Mouse (Mus musculus) G1E (cell line): Measurements from ENCODE around the gene Nsf. TPM values are rescaled to one million over a fixed set of nuclear protein-coding genes. Genes with fewer than 3 reads are reported as not detected.

Experiments used
- ATAC-seq: 2 replicates; pipeline ENCODE4 v1.8.0; 2016; ENCODE audit warnings: mild to moderate bottlenecking; ENCODE audit not compliant: insufficient number of reproducible peaks, poor library complexity, low FRiP score, severe bottlenecking; ENCODE audit errors: extremely low read depth
- DNase-seq: peaks from one replicate; pipeline ENCODE4 v3.0.0; 2012; ENCODE audit warnings: low spot score
- H3K27me3 ChIP-seq: 2 replicates; pipeline ENCODE4 v1.6.1; 2012; ENCODE audit warnings: mild to moderate bottlenecking, low read length, inconsistent platforms; ENCODE audit not compliant: insufficient read depth
- H3K36me3 ChIP-seq: replicated peaks from 2 replicates; pipeline ENCODE3; 2012; ENCODE audit warnings: mild to moderate bottlenecking, inconsistent platforms
- H3K4me1 ChIP-seq: 2 replicates; pipeline ENCODE4 v1.6.1; 2012; ENCODE audit warnings: low read depth, low read length, inconsistent platforms, mixed read lengths; ENCODE audit not compliant: insufficient read depth
- H3K4me3 ChIP-seq: 2 replicates; pipeline ENCODE4 v1.5.1; 2012; ENCODE audit warnings: low read depth, mild to moderate bottlenecking, inconsistent platforms, low read length, moderate library complexity, mixed read lengths
- H3K9me3 ChIP-seq: replicated peaks from 2 replicates; pipeline ENCODE4 v1.6.1; 2012; ENCODE audit warnings: inconsistent platforms
- CTCF ChIP-seq: IDR thresholded peaks from 2 replicates; pipeline ENCODE4 v1.5.1; 2012; ENCODE audit warnings: low read depth, low read length, inconsistent platforms, mixed read lengths
- GATA1 ChIP-seq: IDR thresholded peaks from 2 replicates; pipeline ENCODE4 v1.6.1; 2012; ENCODE audit warnings: borderline replicate concordance, low read length, inconsistent platforms, mixed read lengths
- GATA2 ChIP-seq: IDR thresholded peaks from 2 replicates; pipeline ENCODE4 v1.6.1; 2012; ENCODE audit warnings: low read depth, low read length, inconsistent platforms, borderline replicate concordance
- POLR2AphosphoS5 ChIP-seq: IDR thresholded peaks from 2 replicates; pipeline ENCODE4 v1.6.1; 2012; ENCODE audit warnings: low read depth, low read length, inconsistent platforms; ENCODE audit not compliant: insufficient replicate concordance
- TAL1 ChIP-seq: conservative IDR thresholded peaks from 2 replicates; pipeline ENCODE4 v1.6.1; 2012; ENCODE audit warnings: low read depth, low read length, inconsistent platforms, mixed read lengths
- polyA plus RNA-seq: library from polyadenylated mRNA; stranded (reverse); fragments of >175 nt; gene quantifications from 2 replicates; pipeline ENCODE4 v1.2.3, GENCODE M21; 2012
- total RNA-seq, 2 experiments: library from RNA; stranded (forward) in 1 of 2; stranded (reverse) in 1 of 2; fragments of 200-1000 nt in 1 of 2; fragments of >200 nt in 1 of 2; fragmentation: Nextera tagmentation in 1 of 2; gene quantifications; 2 replicates each; pipeline ENCODE4 v1.2.3; 2014 to 2017

Gene Nsf
- total and polyA plus RNA-seq, 3 experiments: 4.1 to 49.6 (median 47.3) TPM

GRCm38 (mm10) chr11:103801128-103801527, 152.7 kb downstream of the Nsf start:
- no peaks in the 10 kb centered on the region for H3K4me1 ChIP-seq
- TF ChIP-seq GATA2 (no peak), TAL1 (no peak), CTCF (no peak), POLR2AphosphoS5 (no peak), GATA1 (no peak)
- H3K4me3 ChIP-seq: no peak overlapping the region
- no peaks in the 10 kb centered on the region for H3K36me3 ChIP-seq
- peaks cover 5% of the 10 kb centered on the region for H3K9me3 ChIP-seq
- no peak for DNase-seq
- peaks cover 12% of the 10 kb centered on the region for H3K27me3 ChIP-seq
- no peak for ATAC-seq

- no peaks in the 10 kb centered on the region for H3K9me3 ChIP-seq
- H3K4me1 ChIP-seq: no peaks in the 10 kb centered on the region
- no peaks in the 10 kb centered on the region for H3K36me3 ChIP-seq
- H3K27me3 ChIP-seq: peaks cover 20% of the 10 kb centered on the region
- H3K4me3 ChIP-seq: no peak overlapping the region
- ATAC-seq (no peak), DNase-seq (no peak)
- TF ChIP-seq POLR2AphosphoS5 (no peak), TAL1 (no peak), GATA2 (no peak), CTCF (no peak), GATA1 (no peak)
These were observed 163.9 kb downstream of the Nsf start for GRCm38 (mm10) chr11:103789951-103790350.

- Histone ChIP-seq H3K36me3 (no peaks in the 10 kb centered on the region), H3K4me1 (no peaks in the 10 kb centered on the region), H3K4me3 (no peak overlapping the region), H3K9me3 (no peaks in the 10 kb centered on the region; the same call in 1 of the 2 replicates), H3K27me3 (peaks cover 34% of the 10 kb centered on the region)
- ATAC-seq: no peak
- TF ChIP-seq TAL1: no peak
- no peak for TF ChIP-seq GATA2
- TF ChIP-seq GATA1: no peak
- TF ChIP-seq CTCF: no peak
- no peak for TF ChIP-seq POLR2AphosphoS5
- DNase-seq: no peak
These were observed 173.7 kb downstream of the Nsf start for GRCm38 (mm10) chr11:103780152-103780551.

- DNase-seq: no peak
- peaks cover 68% of the 10 kb centered on the region for H3K27me3 ChIP-seq
- H3K36me3 ChIP-seq: no peaks in the 10 kb centered on the region
- no peaks in the 10 kb centered on the region for H3K4me1 ChIP-seq
- TF ChIP-seq TAL1 (no peak), CTCF (no peak), POLR2AphosphoS5 (no peak), GATA1 (no peak), GATA2 (no peak)
- no peaks in the 10 kb centered on the region for H3K9me3 ChIP-seq
- no peak for ATAC-seq
- no peak overlapping the region for H3K4me3 ChIP-seq
These were observed 179.7 kb downstream of the Nsf start for GRCm38 (mm10) chr11:103774228-103774530.

- ATAC-seq (no peak), DNase-seq (no peak)
- no peak for TF ChIP-seq CTCF
- TF ChIP-seq TAL1: no peak
- TF ChIP-seq POLR2AphosphoS5: no peak
- Histone ChIP-seq H3K27me3 (peaks cover 68% of the 10 kb centered on the region), H3K9me3 (no peaks in the 10 kb centered on the region), H3K4me3 (no peak within 1 kb of the TSS), H3K36me3 (no peaks in the 10 kb centered on the region), H3K4me1 (no peaks in the 10 kb centered on the region)
These were observed 180.2 kb downstream of the Nsf start, which contains the start of gene Wnt3 for GRCm38 (mm10) chr11:103773387-103774227. Gene Wnt3 (plus strand): TSS chr11:103774150.

- no peaks in the 10 kb centered on the region for H3K36me3 ChIP-seq
- DNase-seq (no peak), ATAC-seq (no peak)
- no peaks in the 10 kb centered on the region for H3K4me1 ChIP-seq
- TF ChIP-seq TAL1 (no peak), CTCF (no peak), GATA2 (no peak), GATA1 (no peak), POLR2AphosphoS5 (no peak)
- H3K9me3 ChIP-seq: no peaks in the 10 kb centered on the region
- H3K4me3 ChIP-seq: no peak overlapping the region
- H3K27me3 ChIP-seq: peaks cover 68% of the 10 kb centered on the region
These were observed 181.1 kb downstream of the Nsf start for GRCm38 (mm10) chr11:103772505-103773386.

Other genes with a start within 250 kb of the Nsf start
- not detected in 2 replicates for gene Wnt9b, start 204.2 kb downstream of the Nsf start, total RNA-seq (2014; fragmentation: Nextera tagmentation)
- 0.06 and 0.11 TPM in 2 replicates for gene Wnt9b, start 204.2 kb downstream of the Nsf start, total RNA-seq (2017)
- gene Wnt9b, start 204.2 kb downstream of the Nsf start, polyA plus RNA-seq: not detected in 2 replicates
- gene Wnt3, start 179.9 kb downstream of the Nsf start, total RNA-seq (2014; fragmentation: Nextera tagmentation): not detected in 2 replicates
- gene Wnt3, start 179.9 kb downstream of the Nsf start, total RNA-seq (2017): 0.06 and 0.11 TPM in 2 replicates
- not detected in 2 replicates for gene Wnt3, start 179.9 kb downstream of the Nsf start, polyA plus RNA-seq
- 11.6 and 29.6 TPM in 2 replicates for gene Arf2, start 12.7 kb upstream of the Nsf start, total RNA-seq (2014; fragmentation: Nextera tagmentation)
- 26.4 and 28.8 TPM in 2 replicates for gene Arf2, start 12.7 kb upstream of the Nsf start, total RNA-seq (2017)
- 2.4 and 3.5 TPM in 2 replicates for gene Arf2, start 12.7 kb upstream of the Nsf start, polyA plus RNA-seq
- not detected in 2 replicates for gene Crhr1, start 178.8 kb upstream of the Nsf start, total RNA-seq (2014; fragmentation: Nextera tagmentation)
- gene Crhr1, start 178.8 kb upstream of the Nsf start, total RNA-seq (2017): not detected in 2 replicates
- not detected in 2 replicates for gene Crhr1, start 178.8 kb upstream of the Nsf start, polyA plus RNA-seq
- not detected in 2 replicates for gene Sppl2c, start 232.3 kb upstream of the Nsf start, total RNA-seq (2014; fragmentation: Nextera tagmentation)
- gene Sppl2c, start 232.3 kb upstream of the Nsf start, total RNA-seq (2017): 0.06 and 0.16 TPM in 2 replicates
- not detected in 2 replicates for gene Sppl2c, start 232.3 kb upstream of the Nsf start, polyA plus RNA-seq